Mouse (Mus musculus): Measurements from ENCODE around the gene Mfsd11. TPM values are rescaled to one million over a fixed set of nuclear protein-coding genes. Genes with fewer than 3 reads are reported as not detected.

Mfsd11 gene
- polyA plus RNA-seq, 2 experiments = 5.6 to 7.4 TPM

DNA sequence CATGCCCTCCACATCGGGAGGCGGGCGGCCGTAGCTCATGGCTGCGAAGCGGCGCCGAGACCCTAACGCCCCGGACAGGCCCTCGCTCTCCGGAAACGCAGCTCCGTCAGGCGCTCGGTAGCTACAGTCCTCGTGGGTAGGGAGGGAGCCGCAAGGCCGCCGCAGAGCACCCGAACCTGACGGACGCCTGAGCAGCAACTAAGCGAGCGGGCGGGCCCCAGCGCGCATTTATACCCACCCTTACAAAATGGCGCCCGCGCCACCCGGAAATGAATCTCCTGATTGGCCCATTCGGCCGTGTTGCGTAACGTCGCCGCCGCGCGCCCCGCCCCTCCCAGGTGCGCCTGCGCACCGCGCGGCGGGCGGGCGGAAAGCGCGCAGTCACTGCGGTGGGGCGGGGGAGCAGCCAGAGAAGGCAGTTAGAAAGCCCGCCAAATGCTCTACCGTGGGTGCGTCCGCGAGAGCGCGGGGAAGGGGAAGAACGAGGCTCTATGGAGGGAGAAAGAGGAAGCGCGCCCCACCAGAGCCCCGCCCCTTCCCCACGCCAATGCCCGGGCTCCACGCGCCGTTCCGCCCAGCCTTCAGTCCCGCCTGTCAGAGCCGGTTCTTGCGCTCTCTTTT lies 761 bp downstream of the Mfsd11 start, which contains the start of gene Srsf2:
Gene Srsf2, minus strand, starts transcription at position 204 of the 621 bp plus-strand sequence.
- Histone ChIP-seq H3K4me1 (replicated peaks; ENCODE audit: control insufficient read depth in 2 of 2, insufficient read depth in 2 of 2, low read length in 1 of 2) (peaks cover 8 to 9% of the 10 kb centered on the region in 2 experiments; a peak in 3 of 4 replicates), H3K27me3 (ENCODE audit: control insufficient read depth, insufficient read depth, low read length) (no peaks in the 10 kb centered on the region), H3K4me3 (ENCODE audit: insufficient read depth in 1 of 2, low read depth in 2 of 2, low read length in 2 of 2) (peak within 1 kb of the TSS; percentile 70 to 88), H3K4me2 (ENCODE audit: low read depth) (peak within 1 kb of the TSS; percentile 95), H3K9ac (replicated peaks) (peak within 1 kb of the TSS; percentile 96), H3K27ac (peak within 1 kb of the TSS; percentile 82), H3K9me3 (ENCODE audit: control insufficient read depth, low read length) (no peaks in the 10 kb centered on the region), H3K36me3 (replicated peaks; ENCODE audit: control insufficient read depth, insufficient read depth, low read depth) (peaks cover 39% of the 10 kb centered on the region)
- DNase-seq (ENCODE audit: low read depth in 3 of 3, low spot score in 3 of 3) (peak; percentile 88 to 91 (median 89)), ATAC-seq (ENCODE audit: insufficient read depth) (peak; percentile 84)
- TF ChIP-seq EP300 (IDR thresholded peaks at IDR 0.05; ENCODE audit: low read depth) (no peak), CTCF (IDR thresholded peaks at IDR 0.05; ENCODE audit: low read depth) (0 out of 2 replicates have a peak, but pooled peaks have one; percentile 3)
- WGBS (ENCODE audit: insufficient replicate concordance) = under 1% methylated on average over 73 of the region's 74 CpGs

DNA sequence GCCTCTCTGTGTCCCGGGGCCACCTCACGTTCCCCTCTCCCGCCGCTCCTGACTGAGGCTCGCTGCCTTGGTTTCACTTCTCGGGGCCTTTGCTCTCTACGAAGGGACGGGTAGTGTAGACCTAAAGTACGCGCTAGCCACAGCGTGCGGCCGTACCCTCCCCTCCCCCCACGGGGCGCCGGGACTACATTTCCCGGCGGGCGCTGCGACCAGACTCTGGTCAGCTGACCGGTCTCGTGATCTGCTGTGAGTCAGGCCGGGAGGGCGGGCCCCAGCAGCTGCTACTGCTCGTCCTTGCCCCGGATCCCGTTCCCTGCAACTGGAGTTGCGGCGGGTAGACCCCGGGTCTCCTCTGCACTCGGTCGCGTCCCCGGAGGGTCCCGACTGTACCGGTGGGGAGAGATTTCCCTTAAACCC lies 1.3 kb downstream of the Mfsd11 start:
- H3K27me3 ChIP-seq (ENCODE audit: control insufficient read depth, insufficient read depth, low read length) = no peaks in the 10 kb centered on the region
- H3K27ac ChIP-seq = peak overlapping the region; percentile 79
- peak overlapping the region; percentile 95 for H3K4me2 ChIP-seq (ENCODE audit: low read depth)
- peak overlapping the region; percentile 70 to 88 for H3K4me3 ChIP-seq (ENCODE audit: insufficient read depth in 1 of 2, low read depth in 2 of 2, low read length in 2 of 2)
- peak overlapping the region; percentile 69 for H3K9ac ChIP-seq (replicated peaks)
- peak; percentile 84 for ATAC-seq (ENCODE audit: insufficient read depth)
- peaks cover 34% of the 10 kb centered on the region for H3K36me3 ChIP-seq (replicated peaks; ENCODE audit: control insufficient read depth, insufficient read depth, low read depth)
- peaks cover 8 to 9% of the 10 kb centered on the region in 2 experiments; a peak in 3 of 4 replicates for H3K4me1 ChIP-seq (replicated peaks; ENCODE audit: control insufficient read depth in 2 of 2, insufficient read depth in 2 of 2, low read length in 1 of 2)
- TF ChIP-seq EP300 (IDR thresholded peaks at IDR 0.05; ENCODE audit: low read depth) (peak; percentile 71), CTCF (IDR thresholded peaks at IDR 0.05; ENCODE audit: low read depth) (no peak)
- DNase-seq (ENCODE audit: low read depth in 3 of 3, low spot score in 3 of 3) = peak; percentile 84 to 90 (median 85)
- H3K9me3 ChIP-seq (ENCODE audit: control insufficient read depth, low read length) = no peaks in the 10 kb centered on the region
- under 1% methylated on average over 36 of the region's 36 CpGs for WGBS (ENCODE audit: insufficient replicate concordance)

DNA sequence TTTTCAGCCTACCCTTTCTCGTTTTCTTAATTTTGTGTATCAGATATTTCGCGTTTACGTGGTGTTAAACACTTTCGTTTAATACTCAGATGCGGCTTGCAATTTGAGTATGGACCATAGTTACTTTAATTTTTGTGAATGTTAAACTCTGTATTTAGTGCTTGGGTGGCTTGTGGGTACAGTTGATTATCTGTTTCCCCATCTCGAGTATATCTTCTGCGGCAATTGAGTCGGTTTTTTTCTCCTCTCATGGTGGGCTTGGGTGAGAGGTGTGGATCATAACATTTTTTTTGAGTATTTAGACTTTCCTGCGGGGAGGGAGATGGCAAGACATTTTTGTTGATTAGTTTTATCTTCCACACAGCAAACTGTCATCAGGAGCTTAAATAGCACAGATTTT lies 2.0 kb downstream of the Mfsd11 start:
- ATAC-seq (ENCODE audit: insufficient read depth) = no peak
- Histone ChIP-seq H3K27me3 (ENCODE audit: control insufficient read depth, insufficient read depth, low read length) (no peaks in the 10 kb centered on the region), H3K27ac (peak overlapping the region; percentile 79; the same call in 1 of the 2 replicates)

DNA sequence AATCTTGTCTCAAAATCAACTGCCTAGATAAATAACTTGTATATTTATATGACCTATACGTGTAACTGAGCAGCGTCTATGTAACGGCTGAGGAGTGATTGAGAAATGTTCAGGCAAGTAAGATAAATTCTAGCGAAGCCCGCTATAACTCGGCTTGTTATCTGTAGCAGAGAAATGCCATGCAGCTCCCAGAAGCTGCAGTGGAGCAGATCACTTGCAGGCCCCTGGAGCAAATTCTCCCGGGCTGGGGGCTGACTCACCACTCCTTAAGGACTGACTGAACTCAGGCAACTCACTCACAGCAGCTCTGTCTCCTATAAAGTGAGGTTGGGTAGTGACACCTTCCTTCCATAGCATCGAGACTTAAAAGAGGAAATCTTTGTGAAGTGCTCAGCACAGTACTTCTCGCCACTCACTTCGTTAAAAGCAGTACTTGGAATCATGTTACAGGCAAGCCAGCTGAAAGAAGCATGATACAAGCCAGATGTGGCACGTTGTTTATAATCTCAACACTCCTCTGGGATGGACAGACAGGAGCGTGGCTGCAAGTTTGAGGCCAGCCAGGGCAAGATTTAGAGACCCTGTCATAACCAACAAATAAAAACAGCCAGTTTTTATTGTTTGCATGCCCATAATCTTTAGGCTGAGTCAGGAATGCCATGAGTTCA lies 5.1 kb downstream of the Mfsd11 start:
- TF ChIP-seq CTCF (IDR thresholded peaks at IDR 0.05; ENCODE audit: low read depth) = no peak
- no peak for TF ChIP-seq EP300 (IDR thresholded peaks at IDR 0.05; ENCODE audit: low read depth)
- Histone ChIP-seq H3K36me3 (replicated peaks; ENCODE audit: control insufficient read depth, insufficient read depth, low read depth) (0 out of 2 replicates have a peak, but pooled peaks cover 5% of the 10 kb centered on the region), H3K27me3 (ENCODE audit: control insufficient read depth, insufficient read depth, low read length) (no peaks in the 10 kb centered on the region), H3K4me3 (ENCODE audit: insufficient read depth in 1 of 2, low read depth in 2 of 2, low read length in 2 of 2) (no peak overlapping the region), H3K4me1 (replicated peaks; ENCODE audit: control insufficient read depth in 2 of 2, insufficient read depth in 2 of 2, low read length in 1 of 2) (peaks cover 7 to 8% of the 10 kb centered on the region in 2 experiments; a peak in 3 of 4 replicates), H3K9me3 (ENCODE audit: control insufficient read depth, low read length) (no peaks in the 10 kb centered on the region), H3K9ac (replicated peaks) (no peak overlapping the region), H3K4me2 (ENCODE audit: low read depth) (no peak overlapping the region), H3K27ac (no peak overlapping the region)
- DNase-seq (ENCODE audit: low read depth in 3 of 3, low spot score in 3 of 3) = no peak
- ATAC-seq (ENCODE audit: insufficient read depth) = no peak
- 63% methylated on average over 12 of the region's 12 CpGs for WGBS (ENCODE audit: insufficient replicate concordance)

More for the DNA sequence above, 2.0 kb downstream of the Mfsd11 start:
- Histone ChIP-seq H3K4me3 (ENCODE audit: insufficient read depth in 1 of 2, low read depth in 2 of 2, low read length in 2 of 2) (peak overlapping the region; percentile 70 to 88), H3K9me3 (ENCODE audit: control insufficient read depth, low read length) (no peaks in the 10 kb centered on the region), H3K4me1 (replicated peaks; ENCODE audit: control insufficient read depth in 2 of 2, insufficient read depth in 2 of 2, low read length in 1 of 2) (peaks cover 8 to 9% of the 10 kb centered on the region in 2 experiments; a peak in 3 of 4 replicates), H3K9ac (replicated peaks) (peak overlapping the region; percentile 69), H3K4me2 (ENCODE audit: low read depth) (peak overlapping the region; percentile 95), H3K36me3 (replicated peaks; ENCODE audit: control insufficient read depth, insufficient read depth, low read depth) (peaks cover 26% of the 10 kb centered on the region)
- no peak for DNase-seq (ENCODE audit: low read depth in 3 of 3, low spot score in 3 of 3)
- 16% methylated on average over 10 of the region's 10 CpGs for WGBS (ENCODE audit: insufficient replicate concordance)
- TF ChIP-seq EP300 (IDR thresholded peaks at IDR 0.05; ENCODE audit: low read depth) = no peak

DNA sequence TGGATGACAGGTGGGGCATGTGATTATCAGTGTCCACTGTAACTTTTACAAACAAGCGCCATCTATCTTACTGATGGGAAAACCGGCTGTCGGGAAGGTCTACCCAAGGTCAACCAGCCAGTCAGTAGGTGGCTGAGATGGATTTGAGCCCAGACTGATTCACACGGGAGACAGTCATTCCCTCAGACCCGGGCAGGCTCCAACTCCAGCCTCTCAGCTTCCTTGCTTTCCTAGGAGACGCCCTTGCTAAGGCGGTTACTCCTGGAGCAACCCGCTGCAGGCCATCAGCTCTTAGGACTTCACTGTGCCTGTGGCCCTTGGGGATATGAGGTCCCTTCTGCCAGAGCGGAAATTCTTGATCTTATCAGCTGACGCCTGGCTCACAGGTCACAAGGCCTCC lies 12.2 kb downstream of the Mfsd11 start:
- H3K4me2 ChIP-seq (ENCODE audit: low read depth) = no peak overlapping the region
- no peak for DNase-seq (ENCODE audit: low read depth in 3 of 3, low spot score in 3 of 3)
- H3K27ac ChIP-seq = no peak overlapping the region
- 64% methylated on average over 10 of the region's 10 CpGs for WGBS (ENCODE audit: insufficient replicate concordance)
- ATAC-seq (ENCODE audit: insufficient read depth) = no peak
- peaks cover 8% of the 10 kb centered on the region; the same call in 1 of the 2 replicates for H3K36me3 ChIP-seq (replicated peaks; ENCODE audit: control insufficient read depth, insufficient read depth, low read depth)
- TF ChIP-seq EP300 (IDR thresholded peaks at IDR 0.05; ENCODE audit: low read depth) = no peak
- no peak for TF ChIP-seq CTCF (IDR thresholded peaks at IDR 0.05; ENCODE audit: low read depth)
- H3K27me3 ChIP-seq (ENCODE audit: control insufficient read depth, insufficient read depth, low read length) = no peaks in the 10 kb centered on the region
- no peak overlapping the region for H3K4me3 ChIP-seq (ENCODE audit: insufficient read depth in 1 of 2, low read depth in 2 of 2, low read length in 2 of 2)
- no peaks in the 10 kb centered on the region for H3K9me3 ChIP-seq (ENCODE audit: control insufficient read depth, low read length)
- no peaks in the 10 kb centered on the region for H3K4me1 ChIP-seq (replicated peaks; ENCODE audit: control insufficient read depth in 2 of 2, insufficient read depth in 2 of 2, low read length in 1 of 2)
- no peak overlapping the region for H3K9ac ChIP-seq (replicated peaks)

All from liver, embryonic 14.5 days (tissue).